Mouse (Mus musculus): ENCODE results near the gene Zfp36l1. TPM values are rescaled to one million over a fixed set of nuclear protein-coding genes. Genes with fewer than 3 reads are reported as not detected.
"Not testable (repeated sequence)": the region's sequence is repeated elsewhere in the genome, so short reads cannot be mapped to it uniquely, and the experiment has no call there.

The Zfp36l1 gene
- total and polyA plus RNA-seq, 2 experiments from 2014 or later = 47.4 to 48.5 TPM

- ATAC-seq (ENCODE audit: low FRiP score) (0 out of 2 replicates have a peak, but pooled peaks have one; percentile 42), DNase-seq (ENCODE audit: low spot score) (peak; percentile 86)
- Histone ChIP-seq H3K27me3 (ENCODE audit: insufficient read depth, low read length) (peaks cover 19% of the 10 kb centered on the region), H3K4me3 (ENCODE audit: low read depth, low read length) (peak overlapping the region; percentile 53), H3K4me2 (ENCODE audit: low read depth, low read length, poor library complexity, severe bottlenecking) (peak overlapping the region; percentile 84)
- H3K4me1 ChIP-seq (ENCODE audit: insufficient read depth, low read length); H3K36me3 ChIP-seq (ENCODE audit: insufficient read depth, low read length); H3K9me3 ChIP-seq (ENCODE audit: low read length); H3K9ac ChIP-seq (replicated peaks; ENCODE audit: low read length, poor library complexity, severe bottlenecking); H3K27ac ChIP-seq (ENCODE audit: low read depth, low read length): not testable (repeated sequence)
- WGBS = under 1% methylated on average over 11 of the region's 11 CpGs
- peak; percentile 82 for TF ChIP-seq CTCF (IDR thresholded peaks at IDR 0.05)
Observed at GRCm38 (mm10) chr12:80108896-80109668, 3.7 kb downstream of the Zfp36l1 start.

GRCm38 (mm10) chr12:80106896-80107667 lies 5.7 kb downstream of the Zfp36l1 start:
- H3K4me1 ChIP-seq (ENCODE audit: insufficient read depth, low read length) = no peaks in the 10 kb centered on the region
- no peaks in the 10 kb centered on the region for H3K36me3 ChIP-seq (ENCODE audit: insufficient read depth, low read length)
- DNase-seq (ENCODE audit: low spot score) = no peak
- H3K9ac ChIP-seq (replicated peaks; ENCODE audit: low read length, poor library complexity, severe bottlenecking) = no peak overlapping the region
- H3K4me3 ChIP-seq (ENCODE audit: low read depth, low read length) = no peak overlapping the region
- no peak overlapping the region for H3K4me2 ChIP-seq (ENCODE audit: low read depth, low read length, poor library complexity, severe bottlenecking)
- no peaks in the 10 kb centered on the region for H3K9me3 ChIP-seq (ENCODE audit: low read length)
- H3K27me3 ChIP-seq (ENCODE audit: insufficient read depth, low read length) = 0 out of 2 replicates have a peak, but pooled peaks cover 1% of the 10 kb centered on the region
- no peak overlapping the region for H3K27ac ChIP-seq (ENCODE audit: low read depth, low read length)
- no peak for TF ChIP-seq CTCF (IDR thresholded peaks at IDR 0.05)
- WGBS = 96% methylated on average over 3 of the region's 3 CpGs
- no peak for ATAC-seq (ENCODE audit: low FRiP score)

GRCm38 (mm10) chr12:80106138-80106895 lies 6.5 kb downstream of the Zfp36l1 start:
- no peaks in the 10 kb centered on the region for H3K4me1 ChIP-seq (ENCODE audit: insufficient read depth, low read length)
- no peaks in the 10 kb centered on the region for H3K9me3 ChIP-seq (ENCODE audit: low read length)
- no peak overlapping the region for H3K9ac ChIP-seq (replicated peaks; ENCODE audit: low read length, poor library complexity, severe bottlenecking)
- H3K4me2 ChIP-seq (ENCODE audit: low read depth, low read length, poor library complexity, severe bottlenecking) = no peak overlapping the region
- no peak overlapping the region for H3K27ac ChIP-seq (ENCODE audit: low read depth, low read length)
- no peak overlapping the region for H3K4me3 ChIP-seq (ENCODE audit: low read depth, low read length)
- H3K36me3 ChIP-seq (ENCODE audit: insufficient read depth, low read length) = no peaks in the 10 kb centered on the region
- 85% methylated on average over 4 of the region's 4 CpGs for WGBS
- TF ChIP-seq CTCF (IDR thresholded peaks at IDR 0.05) = no peak
- DNase-seq (ENCODE audit: low spot score) (no peak), ATAC-seq (ENCODE audit: low FRiP score) (no peak)
- H3K27me3 ChIP-seq (ENCODE audit: insufficient read depth, low read length) = no peaks in the 10 kb centered on the region

GRCm38 (mm10) chr12:80103521-80103973 lies 9.3 kb downstream of the Zfp36l1 start:
- ATAC-seq (ENCODE audit: low FRiP score) (no peak), DNase-seq (ENCODE audit: low spot score) (no peak)
- H3K27me3 ChIP-seq (ENCODE audit: insufficient read depth, low read length) = no peaks in the 10 kb centered on the region
- 61% methylated on average over 5 of the region's 5 CpGs for WGBS
- no peak overlapping the region for H3K4me2 ChIP-seq (ENCODE audit: low read depth, low read length, poor library complexity, severe bottlenecking)
- no peaks in the 10 kb centered on the region for H3K9me3 ChIP-seq (ENCODE audit: low read length)
- no peak overlapping the region for H3K27ac ChIP-seq (ENCODE audit: low read depth, low read length)
- no peak overlapping the region for H3K4me3 ChIP-seq (ENCODE audit: low read depth, low read length)
- TF ChIP-seq CTCF (IDR thresholded peaks at IDR 0.05) = no peak
- no peak overlapping the region for H3K9ac ChIP-seq (replicated peaks; ENCODE audit: low read length, poor library complexity, severe bottlenecking)
- H3K4me1 ChIP-seq (ENCODE audit: insufficient read depth, low read length) = no peaks in the 10 kb centered on the region
- H3K36me3 ChIP-seq (ENCODE audit: insufficient read depth, low read length) = no peaks in the 10 kb centered on the region

GRCm38 (mm10) chr12:80103089-80103488 lies 9.7 kb downstream of the Zfp36l1 start:
- no peak overlapping the region for H3K4me2 ChIP-seq (ENCODE audit: low read depth, low read length, poor library complexity, severe bottlenecking)
- TF ChIP-seq CTCF (IDR thresholded peaks at IDR 0.05) = no peak
- H3K4me1 ChIP-seq (ENCODE audit: insufficient read depth, low read length) = no peaks in the 10 kb centered on the region
- WGBS = 82% methylated on average over 4 of the region's 4 CpGs
- no peak overlapping the region for H3K4me3 ChIP-seq (ENCODE audit: low read depth, low read length)
- H3K27ac ChIP-seq (ENCODE audit: low read depth, low read length) = no peak overlapping the region
- no peak overlapping the region for H3K9ac ChIP-seq (replicated peaks; ENCODE audit: low read length, poor library complexity, severe bottlenecking)
- H3K9me3 ChIP-seq (ENCODE audit: low read length) = no peaks in the 10 kb centered on the region
- DNase-seq (ENCODE audit: low spot score) (no peak), ATAC-seq (ENCODE audit: low FRiP score) (no peak)
- H3K27me3 ChIP-seq (ENCODE audit: insufficient read depth, low read length) = no peaks in the 10 kb centered on the region
- no peaks in the 10 kb centered on the region for H3K36me3 ChIP-seq (ENCODE audit: insufficient read depth, low read length)
